Comparison of ENCODE assay signal across 8 mouse cellular contexts in the genomic region with DNA sequence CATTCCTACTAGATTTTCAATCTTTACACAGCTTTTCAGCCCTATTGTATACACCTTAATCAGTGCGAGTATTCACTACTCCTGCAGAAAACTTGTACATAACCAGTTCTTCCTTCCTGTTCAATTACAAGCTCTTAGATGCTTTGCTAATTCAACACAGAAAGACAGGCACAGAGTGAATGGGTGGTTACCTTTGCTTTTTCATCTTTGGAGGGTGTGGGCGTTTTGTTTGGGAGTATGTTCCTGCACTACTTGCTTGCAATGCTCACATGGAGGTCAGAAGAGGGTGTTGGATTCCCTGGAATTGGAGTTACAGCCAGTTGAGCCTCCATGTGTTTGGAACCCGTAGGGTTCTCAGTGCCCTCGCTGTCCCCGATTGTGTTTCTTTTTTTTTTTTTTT. TPM values are rescaled to one million over a fixed set of nuclear protein-coding genes. Genes with fewer than 3 reads are reported as not detected.
A peak's percentile ranks its signal among the peaks of the same experiment; 100 is the strongest.
DNase-seq lines count a peak whose midpoint lies in the region; ATAC-seq and TF ChIP-seq lines count a peak whose summit lies in the region.

No protein-coding gene starts in this region.

- H3K4me3 ChIP-seq in left cerebral cortex, adult 2 months: peak overlapping the region; percentile 82
- peak overlapping the region; percentile 93 for H3K4me3 ChIP-seq in embryonic facial prominence, embryonic 10.5 days
- peak overlapping the region; percentile 98 for H3K4me3 ChIP-seq in hindbrain, postnatal 0 days (ENCODE audit: low read length)
- peak overlapping the region; percentile 68 for H3K4me3 ChIP-seq in myocyte

- H3K27ac ChIP-seq in left cerebral cortex, adult 2 months: peak overlapping the region; percentile 66
- peak overlapping the region; percentile 71; the same call in 1 of the 2 replicates for H3K27ac ChIP-seq in embryonic facial prominence, embryonic 10.5 days (replicated peaks)
- no peak overlapping the region for H3K27ac ChIP-seq in hindbrain, postnatal 0 days

- no peak for ATAC-seq in hindbrain, postnatal 0 days

- TF ChIP-seq POLR2A in myocyte (IDR thresholded peaks at IDR 0.05; ENCODE audit: insufficient read length, low read depth): no peak

- DNase-seq in left cerebral cortex, adult 2 months (ENCODE audit: extremely low spot score in 1 of 2, low spot score in 2 of 2): no peak
- no peak for DNase-seq in left cerebral cortex, postnatal 36 days (ENCODE audit: low spot score in 2 of 2)
- DNase-seq in embryonic facial prominence, embryonic 10.5 days (ENCODE audit: low spot score): no peak
- DNase-seq in hindbrain, postnatal 0 days (ENCODE audit: low spot score): no peak
- no peak for DNase-seq in right cerebral cortex, adult 2 months (ENCODE audit: low spot score in 2 of 2)
- DNase-seq in gastrocnemius, postnatal 10 days: no peak
- no peak for DNase-seq in frontal cortex, postnatal 36 days (ENCODE audit: low spot score in 2 of 2)

- H3K9me3 ChIP-seq in embryonic facial prominence, embryonic 10.5 days: no peaks in the 10 kb centered on the region
- no peaks in the 10 kb centered on the region for H3K9me3 ChIP-seq in hindbrain, postnatal 0 days (ENCODE audit: low read length)

- no peak for TF ChIP-seq CTCF in left cerebral cortex, adult 2 months (IDR thresholded peaks at IDR 0.05)
- TF ChIP-seq CTCF in hindbrain, postnatal 0 days (IDR thresholded peaks at IDR 0.05; ENCODE audit: low read depth): no peak

- peaks cover 28% of the 10 kb centered on the region for H3K79me2 ChIP-seq in myocyte (ENCODE audit: control insufficient read depth, insufficient read depth)

- peaks cover 18% of the 10 kb centered on the region for H3K4me1 ChIP-seq in embryonic facial prominence, embryonic 10.5 days
- no peaks in the 10 kb centered on the region for H3K4me1 ChIP-seq in hindbrain, postnatal 0 days (ENCODE audit: insufficient read depth, low read length)

- peaks cover 48% of the 10 kb centered on the region for H3K36me3 ChIP-seq in embryonic facial prominence, embryonic 10.5 days (replicated peaks)
- H3K36me3 ChIP-seq in hindbrain, postnatal 0 days (ENCODE audit: insufficient read depth, low read length): peaks cover 18% of the 10 kb centered on the region
- peaks cover 4% of the 10 kb centered on the region for H3K36me3 ChIP-seq in myocyte (ENCODE audit: control insufficient read depth, insufficient read depth)

- intact Hi-C loops in left cerebral cortex, adult 2 months (cut with DNase I): no loop called here
- intact Hi-C loops in left cerebral cortex, postnatal 36 days (cut with DNase I): loop anchor here (10.0 kb wide), 1 partner anchor 50 kb away; no protein-coding TSS in a partner anchor

- peak overlapping the region; percentile 95 for H3K4me2 ChIP-seq in hindbrain, postnatal 0 days (ENCODE audit: low read depth, low read length)
- H3K4me2 ChIP-seq in myocyte (ENCODE audit: low read depth): peak overlapping the region; percentile 71

- 58% methylated on average over 5 of the region's 5 CpGs for WGBS in embryonic facial prominence, embryonic 10.5 days
- 63% methylated on average over 5 of the region's 5 CpGs for WGBS in hindbrain, postnatal 0 days

- 0 out of 2 replicates have a peak overlapping the region, but pooled peaks have one; percentile 21 for H3K9ac ChIP-seq in hindbrain, postnatal 0 days (replicated peaks; ENCODE audit: low read length)

- H3ac ChIP-seq in myocyte (ENCODE audit: control insufficient read depth, insufficient read length): no peak overlapping the region

- no peaks in the 10 kb centered on the region for H3K27me3 ChIP-seq in embryonic facial prominence, embryonic 10.5 days (replicated peaks; ENCODE audit: low read depth, poor library complexity, severe bottlenecking)
- no peaks in the 10 kb centered on the region for H3K27me3 ChIP-seq in hindbrain, postnatal 0 days (ENCODE audit: insufficient read depth, low read length)
- no peaks in the 10 kb centered on the region for H3K27me3 ChIP-seq in myocyte (ENCODE audit: control insufficient read depth, insufficient read depth, insufficient read length)

TF ChIP-seq in myocyte, 11 proteins besides CTCF, POLR2A, EP300 and RAD21:
- peak; percentile 9 for TF ChIP-seq POLR2AphosphoS2 (IDR thresholded peaks at IDR 0.05; ENCODE audit: insufficient read length, low read depth)
- TF ChIP-seq SRF (IDR thresholded peaks at IDR 0.05; ENCODE audit: control insufficient read depth, insufficient read length, low read depth): no peak
- no peak for TF ChIP-seq E2F4 (IDR thresholded peaks at IDR 0.05; ENCODE audit: insufficient read depth)

RNA-seq across cellular contexts. Expression of a gene that starts 0.8 kb away (rescaled TPM):
- total RNA-seq in left cerebral cortex, adult 2 months (2021): 10 to 100 TPM; 27.6 to 34.1 TPM
- 10 to 100 TPM; 25.6 to 28.9 TPM for total RNA-seq in left cerebral cortex, postnatal 36 days (2021)
- 30.4 and 32.4 TPM in 2 replicates for polyA plus RNA-seq in embryonic facial prominence, embryonic 10.5 days (2016; fragmentation: Nextera tagmentation; extraction: Ambion mirVana)
- 22.9 and 24.3 TPM in 2 replicates for total RNA-seq in hindbrain, postnatal 0 days (2014; rRNA removed)
- 8.3 and 10.0 TPM in 2 replicates for polyA plus RNA-seq in hindbrain, postnatal 0 days (2015; fragmentation: Nextera tagmentation; extraction: Ambion mirVana)
- polyA plus RNA-seq in myocyte (2012; fragmentation: generic; extraction: Trizol): 9.2 TPM
- total RNA-seq in gastrocnemius, postnatal 10 days (2021): 10 to 100 TPM; 10.7 to 13.3 TPM

RNA-seq across cellular contexts. Expression of a gene that starts 14.4 kb away (rescaled TPM):
- 10 to 100 TPM; 18.6 to 18.9 TPM for total RNA-seq in left cerebral cortex, adult 2 months (2021)
- total RNA-seq in left cerebral cortex, postnatal 36 days (2021): 10 to 100 TPM; 14.9 to 16.5 TPM
- polyA plus RNA-seq in embryonic facial prominence, embryonic 10.5 days (2016; fragmentation: Nextera tagmentation; extraction: Ambion mirVana): 64.5 and 67.5 TPM in 2 replicates
- 6.1 and 12.5 TPM in 2 replicates for total RNA-seq in hindbrain, postnatal 0 days (2014; rRNA removed)
- 14.1 and 16.2 TPM in 2 replicates for polyA plus RNA-seq in hindbrain, postnatal 0 days (2015; fragmentation: Nextera tagmentation; extraction: Ambion mirVana)
- polyA plus RNA-seq in myocyte (2012; fragmentation: generic; extraction: Trizol): 11.0 TPM
- 1 to 10 TPM; 5.4 to 8.2 TPM for total RNA-seq in gastrocnemius, postnatal 10 days (2021)

RNA-seq across cellular contexts. Expression of a gene that starts 14.6 kb away (rescaled TPM):
- total RNA-seq in left cerebral cortex, adult 2 months (2021): 10 to 100 TPM; 22.2 to 24.5 TPM
- total RNA-seq in left cerebral cortex, postnatal 36 days (2021): 10 to 100 TPM; 19.8 to 25.5 TPM
- polyA plus RNA-seq in embryonic facial prominence, embryonic 10.5 days (2016; fragmentation: Nextera tagmentation; extraction: Ambion mirVana): 33.1 and 33.5 TPM in 2 replicates
- 25.7 and 31.5 TPM in 2 replicates for total RNA-seq in hindbrain, postnatal 0 days (2014; rRNA removed)
- polyA plus RNA-seq in hindbrain, postnatal 0 days (2015; fragmentation: Nextera tagmentation; extraction: Ambion mirVana): 25.3 and 28.2 TPM in 2 replicates
- 27.6 TPM for polyA plus RNA-seq in myocyte (2012; fragmentation: generic; extraction: Trizol)
- 10 to 100 TPM; 15.2 to 17.4 TPM for total RNA-seq in gastrocnemius, postnatal 10 days (2021)

RNA-seq across cellular contexts. Expression of a gene that starts 22.2 kb away (rescaled TPM):
- 10 to 100 TPM; 83.8 to 93.9 TPM for total RNA-seq in left cerebral cortex, adult 2 months (2021)
- 10 to 100 TPM; 87.4 to 91.5 TPM for total RNA-seq in left cerebral cortex, postnatal 36 days (2021)
- polyA plus RNA-seq in embryonic facial prominence, embryonic 10.5 days (2016; fragmentation: Nextera tagmentation; extraction: Ambion mirVana): 346 and 351 TPM in 2 replicates
- total RNA-seq in hindbrain, postnatal 0 days (2014; rRNA removed): 14.9 and 22.0 TPM in 2 replicates
- 201 TPM in 2 replicates for polyA plus RNA-seq in hindbrain, postnatal 0 days (2015; fragmentation: Nextera tagmentation; extraction: Ambion mirVana)
- 318 TPM for polyA plus RNA-seq in myocyte (2012; fragmentation: generic; extraction: Trizol)
- total RNA-seq in gastrocnemius, postnatal 10 days (2021): 100 to 1,000 TPM; 158 to 183 TPM

RNA-seq across cellular contexts. Expression of a gene that starts 28.3 kb away (rescaled TPM):
- 100 to 1,000 TPM; 254 to 260 TPM for total RNA-seq in left cerebral cortex, adult 2 months (2021)
- total RNA-seq in left cerebral cortex, postnatal 36 days (2021): 100 to 1,000 TPM; 217 to 253 TPM
- 118 and 150 TPM in 2 replicates for polyA plus RNA-seq in embryonic facial prominence, embryonic 10.5 days (2016; fragmentation: Nextera tagmentation; extraction: Ambion mirVana)
- 696 and 765 TPM in 2 replicates for total RNA-seq in hindbrain, postnatal 0 days (2014; rRNA removed)
- 673 and 681 TPM in 2 replicates for polyA plus RNA-seq in hindbrain, postnatal 0 days (2015; fragmentation: Nextera tagmentation; extraction: Ambion mirVana)
- 0.11 TPM for polyA plus RNA-seq in myocyte (2012; fragmentation: generic; extraction: Trizol)
- 1 to 10 TPM; 4.0 to 5.5 TPM for total RNA-seq in gastrocnemius, postnatal 10 days (2021)
